Mouse (Mus musculus): ENCODE results near the gene Tspoap1.

Tspoap1 gene

GRCm38 (mm10) chr11:87752307-87752706 is 8.0 kb upstream of the Tspoap1 start:
- ChIA-PET POLR2A (interaction anchor here in 3 of 4 experiments (0.5 to 12.3 kb wide), 19 partner anchors 7 to 329 kb away, joined by 3 to 123 read pairs (median 4); partner anchors contain the start of genes Supt4a (in 3 of the 3) and Tspoap1 (in 2 of the 3)), CTCF (no interaction called here)

DNA sequence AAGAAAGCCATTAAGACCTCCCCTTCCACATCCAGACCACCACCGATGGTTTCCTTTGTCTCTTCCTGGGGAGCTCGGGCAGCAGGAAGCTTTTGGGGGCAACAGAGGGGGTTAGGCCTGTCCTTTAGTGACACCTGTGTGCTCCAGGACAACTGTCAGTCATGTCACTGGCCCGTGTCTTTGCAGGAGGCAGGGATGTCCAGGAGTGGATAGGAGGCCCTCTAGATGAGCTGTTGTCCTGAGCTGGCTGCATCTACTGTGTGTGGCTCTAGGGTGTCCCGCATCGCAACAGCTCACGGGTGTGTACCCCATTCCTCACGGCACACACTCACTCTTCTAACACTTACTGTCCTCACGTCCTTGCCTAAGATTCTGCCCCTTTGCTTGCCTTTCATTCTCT is 7.1 kb upstream of the Tspoap1 start:
- ChIA-PET CTCF (interaction anchor here in 1 of 4 experiments (0.6 kb wide), 1 partner anchor 16 kb away, joined by 4 read pairs; no protein-coding TSS in a partner anchor), POLR2A (interaction anchor here in 2 of 4 experiments (0.7 to 12.3 kb wide), 16 partner anchors 8 to 426 kb away, joined by 3 to 123 read pairs (median 5); partner anchors contain the start of genes Supt4a (in 2 of the 2), Mtmr4 (in 1 of the 2) and Tspoap1 (in 1 of the 2))

DNA sequence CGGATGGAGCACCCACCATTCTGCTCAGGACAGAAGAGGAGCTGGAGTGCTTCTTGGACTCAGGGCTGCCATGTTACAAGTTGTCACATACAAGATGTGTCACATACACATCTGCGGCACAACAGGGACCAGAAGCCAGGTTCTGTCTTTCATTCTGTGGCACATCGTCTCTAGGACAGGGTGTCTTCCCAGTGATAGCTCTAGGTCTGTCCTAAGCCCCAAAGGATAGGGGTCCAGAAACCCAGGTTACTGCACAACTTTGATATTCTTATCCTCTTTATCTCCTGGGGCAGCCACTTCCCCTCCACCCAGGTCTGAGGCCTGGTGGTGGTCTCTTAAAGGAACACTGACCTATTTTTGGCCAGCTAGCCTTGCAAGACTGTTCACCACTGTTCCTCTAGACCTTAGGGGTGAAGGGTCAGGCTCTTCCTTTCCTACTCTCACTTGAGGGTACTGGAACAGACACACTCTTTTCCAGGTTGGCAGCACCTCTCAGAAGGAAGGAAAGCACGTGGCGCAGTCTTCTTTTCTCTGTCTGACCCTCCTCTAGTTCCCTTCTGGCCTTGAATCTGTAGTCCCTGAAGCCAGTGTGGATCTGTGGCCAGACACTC is 6.3 kb upstream of the Tspoap1 start:
- ChIA-PET POLR2A (interaction anchor here in 2 of 4 experiments (0.6 to 12.3 kb wide), 14 partner anchors 9 to 425 kb away, joined by 3 to 123 read pairs (median 5); partner anchors contain the start of genes Supt4a (in 2 of the 2), Mtmr4 (in 1 of the 2) and Tspoap1 (in 1 of the 2)), CTCF (interaction anchor here in 1 of 4 experiments (0.6 kb wide), 1 partner anchor 17 kb away, joined by 4 read pairs; no protein-coding TSS in a partner anchor)

- ChIA-PET POLR2A (interaction anchor here in 2 of 4 experiments (0.6 to 5.6 kb wide), 7 partner anchors 8 to 425 kb away, joined by 3 to 79 read pairs (median 5); partner anchors contain the start of gene Supt4a (in 2 of the 2)), CTCF (no interaction called here)
These were observed 5.7 kb upstream of the Tspoap1 start for GRCm38 (mm10) chr11:87754603-87755002.

DNA sequence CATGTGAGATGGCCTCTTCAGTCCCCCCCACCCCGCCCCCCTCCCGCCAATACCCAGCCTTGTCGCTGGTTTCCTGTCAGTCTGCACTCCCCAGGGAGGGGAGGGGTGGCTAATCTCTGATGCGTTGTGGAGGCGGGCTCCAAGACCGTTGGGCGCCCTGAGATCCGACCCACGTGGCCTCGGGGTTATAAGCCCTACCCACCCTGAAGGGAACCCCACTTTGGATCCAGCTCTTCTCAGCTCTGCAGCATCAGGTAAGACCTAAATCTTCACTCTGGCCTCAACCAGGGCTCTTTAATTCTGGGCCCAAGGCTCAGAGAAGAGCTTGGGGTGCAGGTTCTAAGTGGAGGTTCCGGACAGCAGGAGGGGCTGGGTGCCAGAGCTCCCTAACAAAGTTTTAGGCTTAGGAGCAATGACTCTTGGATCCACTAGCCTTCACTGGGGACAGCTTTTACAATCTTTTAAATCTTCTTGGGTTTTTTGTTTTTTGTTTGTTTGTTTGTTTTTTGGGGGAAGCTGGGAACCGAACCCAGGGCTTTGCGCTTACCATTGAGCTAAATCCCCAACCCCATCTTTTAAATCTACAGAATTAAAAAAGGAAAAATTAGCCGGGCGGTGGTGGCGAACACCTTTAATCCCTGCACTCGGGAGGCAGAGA is 4.9 kb upstream of the Tspoap1 start:
- CTCF ChIA-PET, result interaction anchor here in 2 of 4 experiments (0.7 kb wide), 3 partner anchors 18 to 496 kb away, joined by 3 to 8 read pairs (median 4); partner anchors contain the start of gene Supt4a (in 1 of the 2)
- POLR2A ChIA-PET, result interaction anchor here (0.6 to 5.6 kb wide), 59 partner anchors 8 to 477 kb away, joined by 3 to 79 read pairs (median 4); partner anchors contain the start of genes Supt4a (in 4 of the 4), Mtmr4 (in 3 of the 4) and Srsf1 (in 1 of the 4)

GRCm38 (mm10) chr11:87756251-87756820 is 4.0 kb upstream of the Tspoap1 start:
- POLR2A ChIA-PET, result interaction anchor here (0.6 to 5.6 kb wide), 38 partner anchors 7 to 397 kb away, joined by 3 to 79 read pairs (median 5); partner anchors contain the start of genes Supt4a (in 3 of the 4), Mtmr4 (in 1 of the 4) and Srsf1 (in 1 of the 4)
- CTCF ChIA-PET, result no interaction called here

DNA sequence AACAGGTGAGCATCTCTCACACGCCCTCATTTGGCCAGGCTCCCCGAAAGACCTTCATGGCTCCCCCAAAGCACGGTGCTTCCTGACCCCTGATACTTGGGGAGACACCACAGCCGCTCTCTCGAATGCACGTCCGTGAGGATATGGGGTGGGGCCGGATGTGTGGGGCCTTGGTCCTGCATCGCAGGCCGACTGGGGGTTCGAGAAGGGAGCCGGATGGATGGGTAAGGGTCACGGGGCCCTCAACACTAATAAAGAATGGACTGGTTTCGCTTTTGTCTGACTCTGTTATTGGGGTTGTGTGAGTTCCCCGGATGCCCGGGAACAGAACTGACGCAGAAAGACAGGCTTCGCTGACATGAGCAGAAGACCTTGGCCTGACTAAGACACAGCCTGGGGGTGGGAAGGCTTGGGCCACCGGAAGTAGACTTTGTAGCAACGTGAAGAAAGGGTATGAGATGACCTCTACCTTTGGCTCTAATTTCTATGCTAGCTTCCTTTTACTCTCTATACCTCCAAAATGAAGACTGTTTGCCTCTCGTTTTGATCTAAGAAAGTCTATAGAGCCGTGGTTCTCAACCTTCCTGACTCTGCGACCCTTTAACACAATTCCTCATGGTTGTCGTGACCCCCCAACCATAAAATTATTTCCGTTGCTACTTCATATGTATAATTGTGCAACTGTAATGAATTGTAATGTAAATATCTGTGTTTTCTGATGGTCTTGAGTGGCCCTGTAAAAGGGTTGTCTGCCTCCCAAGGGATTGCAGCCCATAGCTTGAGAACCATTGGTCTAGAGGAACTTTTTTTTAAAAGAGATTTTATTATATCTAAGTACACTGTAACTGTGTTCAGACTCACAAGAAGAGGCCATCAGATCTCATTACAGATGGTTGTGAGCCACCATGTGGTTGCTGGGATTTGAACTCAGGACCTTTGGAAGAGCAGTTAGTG is 3.1 kb upstream of the Tspoap1 start:
- ChIA-PET CTCF (no interaction called here), POLR2A (interaction anchor here in 2 of 4 experiments (0.9 to 2.5 kb wide), 5 partner anchors 8 to 331 kb away, joined by 3 to 14 read pairs (median 4); partner anchors contain the start of gene Supt4a (in 1 of the 2))

DNA sequence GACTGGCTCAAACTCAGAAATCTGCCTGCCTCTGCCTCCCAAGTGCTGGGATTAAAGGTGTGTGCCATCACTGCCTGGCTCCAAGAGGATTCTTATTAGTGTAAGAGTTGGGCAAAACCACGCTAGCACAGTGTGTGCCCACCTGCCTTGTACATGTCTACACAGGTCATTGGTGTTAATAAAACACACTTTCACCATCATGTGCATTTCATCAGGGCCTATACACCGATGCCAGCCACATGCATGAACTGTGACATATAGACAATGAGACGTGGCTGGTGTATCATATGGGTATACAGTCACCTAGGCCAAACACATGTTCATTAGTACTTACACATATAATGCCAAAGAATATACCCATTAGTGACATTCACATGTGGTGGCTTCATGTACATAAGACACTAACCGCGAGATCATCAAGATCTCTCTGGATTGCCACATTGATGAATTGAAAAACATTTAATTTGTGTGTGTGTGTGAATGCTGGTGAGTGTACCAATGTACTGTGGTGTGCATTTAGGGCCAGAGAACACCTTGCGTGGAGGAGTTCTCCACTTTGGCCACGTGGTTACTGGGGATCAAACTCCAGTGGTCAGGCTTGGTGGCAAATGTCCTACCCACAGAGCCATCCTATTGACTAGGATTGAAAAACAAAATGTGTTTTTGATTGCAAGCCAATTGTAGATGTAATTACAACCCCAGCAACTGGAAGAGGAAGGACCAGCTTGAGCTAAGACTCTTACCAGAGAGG is 2.0 kb upstream of the Tspoap1 start:
- ChIA-PET CTCF (interaction anchor here in 2 of 4 experiments (0.6 to 1.4 kb wide), 3 partner anchors 38 to 638 kb away, joined by 3 read pairs; no protein-coding TSS in a partner anchor), POLR2A (interaction anchor here in 2 of 4 experiments (0.5 to 9.6 kb wide), 14 partner anchors 9 to 1713 kb away, joined by 3 to 123 read pairs (median 7); partner anchors contain the start of gene Supt4a (in 2 of the 2))

DNA sequence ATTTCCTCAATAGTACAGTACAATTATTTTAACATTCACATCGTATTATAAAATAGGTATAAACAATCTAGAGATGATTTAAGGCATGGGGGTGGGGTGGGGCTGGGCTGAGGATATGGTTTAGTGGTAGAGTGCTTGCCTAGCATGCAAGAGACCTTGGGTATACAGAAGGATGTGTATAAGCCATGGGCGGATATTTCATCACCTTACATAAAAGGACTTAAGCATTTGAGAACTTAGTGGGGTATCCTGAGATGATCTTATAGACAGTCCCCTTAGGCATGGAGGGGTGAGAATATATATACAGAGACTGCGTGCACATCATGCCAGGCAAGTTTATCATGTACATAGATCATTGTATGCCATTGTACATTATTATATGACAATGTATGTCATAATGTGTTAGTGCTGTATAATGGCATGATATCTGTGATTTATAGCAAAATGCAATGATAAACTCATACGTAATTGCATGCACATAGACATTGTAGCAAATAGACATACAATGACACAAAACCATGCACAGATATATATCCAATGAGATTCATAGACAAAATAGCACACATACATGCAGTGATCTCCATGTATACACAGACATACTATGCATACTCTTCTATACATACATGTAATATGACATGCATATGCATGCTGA is 1.3 kb upstream of the Tspoap1 start:
- CTCF ChIA-PET, result interaction anchor here in 2 of 4 experiments (0.6 to 1.5 kb wide), 8 partner anchors 10 to 637 kb away, joined by 3 to 7 read pairs (median 3); no protein-coding TSS in a partner anchor
- POLR2A ChIA-PET, result interaction anchor here (0.6 to 9.6 kb wide), 20 partner anchors 9 to 439 kb away, joined by 3 to 123 read pairs (median 7); partner anchors contain the start of genes Supt4a (in 2 of the 4), Mpo (in 1 of the 4) and Mtmr4 (in 1 of the 4)

DNA sequence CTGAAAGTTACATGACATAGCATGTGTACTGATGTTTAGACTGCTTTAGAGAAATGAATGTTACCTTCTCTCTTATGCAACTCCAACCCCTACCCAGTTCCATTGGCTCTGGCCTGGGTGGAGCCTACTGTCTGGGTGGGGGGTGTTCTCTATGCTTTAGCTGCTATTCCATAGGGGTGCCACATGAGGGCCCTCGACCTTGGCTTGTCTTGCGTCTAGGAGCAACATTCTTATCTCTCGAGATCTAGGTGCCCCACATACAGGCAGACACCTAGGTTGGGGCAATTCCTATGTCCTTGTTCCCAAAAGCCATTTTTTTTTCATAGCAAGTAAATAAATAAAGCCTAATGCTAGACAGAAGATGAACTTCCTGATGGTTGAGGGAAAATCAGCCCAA is 734 bp upstream of the Tspoap1 start:
- CTCF ChIA-PET, result interaction anchor here in 2 of 4 experiments (0.6 to 1.5 kb wide), 8 partner anchors 10 to 191 kb away, joined by 3 to 7 read pairs (median 4); no protein-coding TSS in a partner anchor
- POLR2A ChIA-PET, result interaction anchor here (0.6 to 9.6 kb wide), 36 partner anchors 8 to 439 kb away, joined by 3 to 123 read pairs (median 5); partner anchors contain the start of genes Supt4a (in 2 of the 4), Mpo (in 1 of the 4), Mtmr4 (in 1 of the 4) and Rnf43 (in 1 of the 4)

- CTCF ChIA-PET, result interaction anchor here in 2 of 4 experiments (0.5 to 0.7 kb wide), 2 partner anchors 170 kb away, joined by 3 read pairs; no protein-coding TSS in a partner anchor
- POLR2A ChIA-PET, result interaction anchor here in 3 of 4 experiments (0.5 to 9.6 kb wide), 23 partner anchors 11 to 1649 kb away, joined by 3 to 123 read pairs (median 5); partner anchors contain the start of genes Mtmr4 (in 2 of the 3), Rnf43 (in 2 of the 3), Supt4a (in 2 of the 3) and Mks1 (in 1 of the 3)
These were observed 910 bp downstream of the Tspoap1 start for GRCm38 (mm10) chr11:87761181-87761721.

GRCm38 (mm10) chr11:87761806-87762701 is 1.7 kb downstream of the Tspoap1 start:
- POLR2A ChIA-PET, result interaction anchor here in 2 of 4 experiments (0.7 to 9.6 kb wide), 12 partner anchors 8 to 167 kb away, joined by 3 to 123 read pairs (median 5); partner anchors contain the start of genes Supt4a (in 2 of the 2) and Rnf43 (in 1 of the 2)
- CTCF ChIA-PET, result no interaction called here

DNA sequence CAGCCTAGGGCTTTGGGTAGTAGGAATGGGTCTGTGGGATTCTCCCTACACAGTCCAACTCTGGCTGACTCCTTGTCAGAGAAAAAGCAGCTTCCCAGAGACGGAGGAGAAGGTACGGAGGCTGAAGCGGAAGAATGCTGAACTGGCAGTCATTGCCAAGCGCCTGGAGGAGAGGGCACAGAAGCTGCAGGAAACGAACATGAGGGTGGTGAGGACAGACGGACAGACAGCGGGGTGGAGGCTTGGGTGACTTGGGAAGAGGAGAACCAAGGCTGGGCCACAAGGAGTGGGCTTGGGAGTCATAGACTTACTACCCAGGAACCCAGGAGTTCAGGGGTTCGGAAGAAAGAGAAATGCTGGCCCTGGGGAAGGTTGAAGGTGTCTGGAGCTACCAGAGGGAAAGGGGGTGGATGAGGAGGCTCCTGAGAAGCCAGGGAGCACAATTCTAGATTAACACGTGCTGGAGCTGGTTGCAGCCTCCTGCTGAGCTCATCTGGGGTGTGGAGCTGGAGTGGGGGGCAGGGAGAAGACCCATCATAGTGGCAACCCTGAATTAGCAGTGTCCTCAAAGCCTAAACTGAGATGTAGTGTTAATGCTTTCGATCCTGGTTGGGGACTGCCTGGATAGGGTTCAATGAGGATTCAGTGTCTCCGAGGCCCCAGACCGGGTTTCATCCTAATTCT is 2.5 kb downstream of the Tspoap1 start:
- ChIA-PET POLR2A (interaction anchor here in 3 of 4 experiments (0.6 to 9.6 kb wide), 16 partner anchors 7 to 290 kb away, joined by 3 to 123 read pairs (median 4); partner anchors contain the start of gene Supt4a (in 2 of the 3)), CTCF (interaction anchor here in 1 of 4 experiments (0.5 kb wide), 1 partner anchor 11 kb away, joined by 3 read pairs; no protein-coding TSS in a partner anchor)
